Mouse (Mus musculus) kidney, adult 2 months (tissue): ENCODE data around the gene Tmem231.

Source experiments
- CTCF ChIP-seq: fragments of 200-500 bp; conservative IDR thresholded peaks from 2 replicates; pipeline ENCODE4 v1.5.1; 2011; ENCODE audit warnings: low read depth, mild to moderate bottlenecking, control low read depth, low read length, moderate library complexity, mixed read lengths; ENCODE audit not compliant: insufficient read depth, insufficient read length
- POLR2A ChIP-seq: fragments of 200-500 bp; IDR thresholded peaks from one replicate; pipeline ENCODE4 v1.6.1; 2011; ENCODE audit warnings: low read depth, low read length, control low read depth

DNA sequence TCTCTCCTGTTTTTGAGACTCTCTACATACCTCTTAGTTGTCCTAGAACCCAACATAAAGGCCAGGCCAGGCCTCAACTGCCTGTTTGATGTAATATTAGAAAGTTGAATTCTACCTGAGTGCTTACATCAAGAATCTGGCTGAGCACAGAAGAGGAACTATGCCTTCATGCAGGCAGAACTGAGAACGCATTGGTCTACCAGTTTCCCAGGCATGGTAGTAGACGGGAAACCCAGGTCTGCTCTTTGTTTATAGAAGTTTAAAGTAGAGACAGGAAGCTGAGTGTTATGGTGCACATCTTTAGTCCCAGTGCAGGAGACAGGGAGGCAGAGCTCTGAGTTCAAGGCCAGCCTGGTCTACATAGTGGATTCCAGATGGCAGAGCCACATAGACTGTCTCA lies 13.5 kb upstream of the Tmem231 start:
- TF ChIP-seq CTCF (no peak), POLR2A (no peak)
